Mouse (Mus musculus): ENCODE results near the gene Tekt3. TPM values are rescaled to one million over a fixed set of nuclear protein-coding genes. Genes with fewer than 3 reads are reported as not detected.

Tekt3 gene
- polyA plus RNA-seq, 1 experiment from 2014 or later, result not detected

GRCm38 (mm10) chr11:63131001-63131692 is 69.7 kb downstream of the Tekt3 start:
- H3K27me3 ChIP-seq (ENCODE audit: low read depth, poor library complexity, severe bottlenecking), result peaks cover 68% of the 10 kb centered on the region
- peak overlapping the region; percentile 67 for H3K4me3 ChIP-seq
- DNase-seq (ENCODE audit: low spot score), result peak; percentile 57
- 4% methylated on average over 33 of the region's 33 CpGs for whole genome bisulfite sequencing
- peaks cover 63% of the 10 kb centered on the region for H3K4me1 ChIP-seq
- H3K27ac ChIP-seq, result peak overlapping the region; percentile 92; the same call in 1 of the 2 replicates
- no peaks in the 10 kb centered on the region for H3K9me3 ChIP-seq (replicated peaks)
- no peaks in the 10 kb centered on the region for H3K36me3 ChIP-seq

GRCm38 (mm10) chr11:63131693-63132040 is 70.2 kb downstream of the Tekt3 start:
- Histone ChIP-seq H3K4me3 (peak overlapping the region; percentile 67), H3K4me1 (peaks cover 64% of the 10 kb centered on the region), H3K27ac (peak overlapping the region; percentile 92; the same call in 1 of the 2 replicates), H3K27me3 (ENCODE audit: low read depth, poor library complexity, severe bottlenecking) (peaks cover 67% of the 10 kb centered on the region), H3K9me3 (replicated peaks) (no peaks in the 10 kb centered on the region), H3K36me3 (no peaks in the 10 kb centered on the region)
- WGBS, result 4% methylated on average over 11 of the region's 11 CpGs
- no peak for DNase-seq (ENCODE audit: low spot score)

GRCm38 (mm10) chr11:63132151-63132500 is 70.7 kb downstream of the Tekt3 start:
- peak overlapping the region; percentile 67 for H3K4me3 ChIP-seq
- H3K27me3 ChIP-seq (ENCODE audit: low read depth, poor library complexity, severe bottlenecking), result peaks cover 67% of the 10 kb centered on the region
- 1% methylated on average over 11 of the region's 11 CpGs for WGBS

GRCm38 (mm10) chr11:63132501-63133435 is 71.3 kb downstream of the Tekt3 start:
- H3K4me3 ChIP-seq, result peak overlapping the region; percentile 67
- H3K36me3 ChIP-seq, result no peaks in the 10 kb centered on the region
- peak overlapping the region; percentile 92 for H3K27ac ChIP-seq
- H3K27me3 ChIP-seq (ENCODE audit: low read depth, poor library complexity, severe bottlenecking), result peaks cover 63% of the 10 kb centered on the region
- no peaks in the 10 kb centered on the region for H3K9me3 ChIP-seq (replicated peaks)
- H3K4me1 ChIP-seq, result peaks cover 66% of the 10 kb centered on the region
- under 1% methylated on average over 66 of the region's 66 CpGs for WGBS
- DNase-seq (ENCODE audit: low spot score), result peak; percentile 80

More at GRCm38 (mm10) chr11:63132151-63132500, 70.7 kb downstream of the Tekt3 start:
- H3K4me1 ChIP-seq, result peaks cover 66% of the 10 kb centered on the region
- H3K36me3 ChIP-seq, result no peaks in the 10 kb centered on the region
- peak overlapping the region; percentile 92 for H3K27ac ChIP-seq
- no peaks in the 10 kb centered on the region for H3K9me3 ChIP-seq (replicated peaks)
- no peak for DNase-seq (ENCODE audit: low spot score)

GRCm38 (mm10) chr11:63134021-63134420 is 72.6 kb downstream of the Tekt3 start:
- DNase-seq (ENCODE audit: low spot score), result no peak
- Histone ChIP-seq H3K4me3 (no peak overlapping the region), H3K36me3 (no peaks in the 10 kb centered on the region), H3K9me3 (replicated peaks) (no peaks in the 10 kb centered on the region), H3K27me3 (ENCODE audit: low read depth, poor library complexity, severe bottlenecking) (peaks cover 54% of the 10 kb centered on the region), H3K27ac (0 out of 2 replicates have a peak overlapping the region, but pooled peaks have one; percentile 0), H3K4me1 (peaks cover 66% of the 10 kb centered on the region)
- WGBS, result 84% methylated on average over 5 of the region's 5 CpGs

GRCm38 (mm10) chr11:63134742-63135482 is 73.5 kb downstream of the Tekt3 start:
- H3K27ac ChIP-seq, result peak overlapping the region; percentile 78
- H3K27me3 ChIP-seq (ENCODE audit: low read depth, poor library complexity, severe bottlenecking), result peaks cover 45% of the 10 kb centered on the region
- no peak overlapping the region for H3K4me3 ChIP-seq
- DNase-seq (ENCODE audit: low spot score), result no peak
- 73% methylated on average over 15 of the region's 15 CpGs for WGBS
- no peaks in the 10 kb centered on the region for H3K36me3 ChIP-seq
- peaks cover 59% of the 10 kb centered on the region for H3K4me1 ChIP-seq
- no peaks in the 10 kb centered on the region for H3K9me3 ChIP-seq (replicated peaks)

GRCm38 (mm10) chr11:63135622-63136021 is 74.2 kb downstream of the Tekt3 start:
- Histone ChIP-seq H3K4me3 (no peak overlapping the region), H3K27ac (peak overlapping the region; percentile 78), H3K4me1 (peaks cover 52% of the 10 kb centered on the region), H3K36me3 (no peaks in the 10 kb centered on the region), H3K9me3 (replicated peaks) (no peaks in the 10 kb centered on the region), H3K27me3 (ENCODE audit: low read depth, poor library complexity, severe bottlenecking) (peaks cover 38% of the 10 kb centered on the region)
- WGBS, result 10% methylated on average over 8 of the region's 8 CpGs
- peak; percentile 98 for DNase-seq (ENCODE audit: low spot score)

GRCm38 (mm10) chr11:63136205-63136604 is 74.8 kb downstream of the Tekt3 start:
- Histone ChIP-seq H3K27ac (peak overlapping the region; percentile 78), H3K4me1 (peaks cover 46% of the 10 kb centered on the region), H3K9me3 (replicated peaks) (no peaks in the 10 kb centered on the region), H3K36me3 (no peaks in the 10 kb centered on the region; the same call in 1 of the 2 replicates), H3K4me3 (no peak overlapping the region), H3K27me3 (ENCODE audit: low read depth, poor library complexity, severe bottlenecking) (peaks cover 32% of the 10 kb centered on the region)
- 70% methylated on average over 6 of the region's 6 CpGs for whole genome bisulfite sequencing
- no peak for DNase-seq (ENCODE audit: low spot score)

- Histone ChIP-seq H3K4me3 (no peak overlapping the region), H3K27me3 (ENCODE audit: low read depth, poor library complexity, severe bottlenecking) (peaks cover 25% of the 10 kb centered on the region), H3K36me3 (no peaks in the 10 kb centered on the region; the same call in 1 of the 2 replicates), H3K9me3 (replicated peaks) (no peaks in the 10 kb centered on the region), H3K27ac (no peak overlapping the region), H3K4me1 (peaks cover 39% of the 10 kb centered on the region)
- no peak for DNase-seq (ENCODE audit: low spot score)
- WGBS, result 74% methylated on average over 4 of the region's 4 CpGs
Measured at GRCm38 (mm10) chr11:63136836-63137416, 75.5 kb downstream of the Tekt3 start.

- Histone ChIP-seq H3K4me3 (no peak overlapping the region), H3K27me3 (ENCODE audit: low read depth, poor library complexity, severe bottlenecking) (peaks cover 12% of the 10 kb centered on the region), H3K36me3 (no peaks in the 10 kb centered on the region; the same call in 1 of the 2 replicates), H3K9me3 (replicated peaks) (no peaks in the 10 kb centered on the region), H3K4me1 (peaks cover 24% of the 10 kb centered on the region), H3K27ac (no peak overlapping the region)
- WGBS, result 73% methylated on average over 3 of the region's 3 CpGs
- no peak for DNase-seq (ENCODE audit: low spot score)
Measured at GRCm38 (mm10) chr11:63138739-63139138, 77.3 kb downstream of the Tekt3 start.

- Histone ChIP-seq H3K36me3 (peaks cover 4% of the 10 kb centered on the region; the same call in 1 of the 2 replicates), H3K9me3 (replicated peaks) (no peaks in the 10 kb centered on the region), H3K4me3 (no peak overlapping the region), H3K4me1 (no peaks in the 10 kb centered on the region), H3K27ac (no peak overlapping the region), H3K27me3 (ENCODE audit: low read depth, poor library complexity, severe bottlenecking) (no peaks in the 10 kb centered on the region)
- DNase-seq (ENCODE audit: low spot score), result no peak
- WGBS, result 91% methylated on average over 5 of the region's 5 CpGs
Measured at GRCm38 (mm10) chr11:63142311-63142710, 80.9 kb downstream of the Tekt3 start.

- 81% methylated on average over 4 of the region's 4 CpGs for WGBS
- Histone ChIP-seq H3K36me3 (peaks cover 4% of the 10 kb centered on the region; the same call in 1 of the 2 replicates), H3K4me1 (no peaks in the 10 kb centered on the region), H3K27ac (no peak overlapping the region), H3K9me3 (replicated peaks) (no peaks in the 10 kb centered on the region), H3K27me3 (ENCODE audit: low read depth, poor library complexity, severe bottlenecking) (no peaks in the 10 kb centered on the region), H3K4me3 (no peak overlapping the region)
- no peak for DNase-seq (ENCODE audit: low spot score)
Measured at GRCm38 (mm10) chr11:63142816-63143215, 81.4 kb downstream of the Tekt3 start.
